Mouse (Mus musculus) MEL (cell line): Measurements from ENCODE around the gene Nol6. TPM values are rescaled to one million over a fixed set of nuclear protein-coding genes. Genes with fewer than 3 reads are reported as not detected.
A peak's percentile ranks its signal among the peaks of the same experiment; 100 is the strongest.

Experiments
- DNase-seq: peaks from one replicate; pipeline ENCODE4 v3.0.0; 2011; ENCODE audit warnings: low read depth, low spot score
- H3K27ac ChIP-seq: 2 replicates; pipeline ENCODE4 v1.5.1; 2012; ENCODE audit warnings: low read depth, mild to moderate bottlenecking, control low read depth, low read length, moderate library complexity; ENCODE audit not compliant: control insufficient read depth
- H3K27me3 ChIP-seq, 2 experiments: fragments of 150-350 bp in 1 of 2; sonication (generic) in 1 of 2; 2 replicates each; pipeline ENCODE4 v1.6.1; 2012; ENCODE audit warnings: low read length in 2 of 2, mild to moderate bottlenecking in 2 of 2, improper control_type of control experiment in 1 of 2, moderate library complexity in 1 of 2; ENCODE audit not compliant: insufficient read depth in 2 of 2, control insufficient read depth in 1 of 2
- H3K36me3 ChIP-seq, 2 experiments: 2 replicates each; pipeline ENCODE4 v1.6.1; 2012 to 2014; ENCODE audit warnings: low read length in 2 of 2, improper control_type of control experiment in 1 of 2, inconsistent platforms in 1 of 2, mild to moderate bottlenecking in 1 of 2; ENCODE audit not compliant: insufficient read depth in 2 of 2, control insufficient read depth in 1 of 2
- H3K4me1 ChIP-seq, 2 experiments: fragments of 150-350 bp in 1 of 2; sonication (generic) in 1 of 2; 2 replicates each; pipeline ENCODE4 v1.6.1; 2012; ENCODE audit warnings: low read length in 2 of 2, improper control_type of control experiment in 1 of 2, mild to moderate bottlenecking in 1 of 2; ENCODE audit not compliant: insufficient read depth in 2 of 2, control insufficient read depth in 1 of 2
- H3K4me3 ChIP-seq, 2 experiments: fragments of 150-350 bp in 1 of 2; sonication (generic) in 1 of 2; 2 replicates each; pipeline ENCODE4 v1.5.1; 2012; ENCODE audit warnings: low read depth in 2 of 2, low read length in 2 of 2, mild to moderate bottlenecking in 2 of 2, moderate library complexity in 2 of 2, control low read depth in 1 of 2, improper control_type of control experiment in 1 of 2; ENCODE audit not compliant: control insufficient read depth in 1 of 2, insufficient read depth in 1 of 2
- H3K79me2 ChIP-seq: 2 replicates; pipeline ENCODE4 v1.6.1; 2012; ENCODE audit warnings: mild to moderate bottlenecking, low read length, moderate library complexity; ENCODE audit not compliant: control insufficient read depth, poor library complexity, insufficient read depth
- H3K9ac ChIP-seq: 2 replicates; pipeline ENCODE4 v1.6.1; 2012; ENCODE audit warnings: low read depth, mild to moderate bottlenecking, control low read depth, low read length, moderate library complexity; ENCODE audit not compliant: control insufficient read depth, poor library complexity, severe bottlenecking
- H3K9me3 ChIP-seq: fragments of 150-350 bp; sonication (generic); replicated peaks from 2 replicates; pipeline ENCODE4 v1.6.1; 2012; ENCODE audit warnings: mild to moderate bottlenecking, low read length, improper control_type of control experiment, moderate library complexity; ENCODE audit not compliant: insufficient read depth
- CHD2 ChIP-seq: IDR thresholded peaks from 2 replicates; pipeline ENCODE4 v1.6.1; 2011; ENCODE audit warnings: low read length, improper control_type of control experiment
- ETS1 ChIP-seq: IDR thresholded peaks from 2 replicates; pipeline ENCODE4 v1.6.1; 2012; ENCODE audit warnings: low read depth, mild to moderate bottlenecking, inconsistent platforms, low read length, improper control_type of control experiment, moderate library complexity
- JUND ChIP-seq: IDR thresholded peaks from 2 replicates; pipeline ENCODE4 v1.6.1; 2011; ENCODE audit warnings: low read depth, mild to moderate bottlenecking, improper control_type of control experiment, low read length
- KAT2A ChIP-seq: conservative IDR thresholded peaks from 2 replicates; pipeline ENCODE4 v1.6.1; 2012; ENCODE audit warnings: low read depth, low read length, improper control_type of control experiment, inconsistent platforms
- MAFK ChIP-seq: IDR thresholded peaks from 2 replicates; pipeline ENCODE4 v1.6.1; 2011; ENCODE audit warnings: low read depth, mild to moderate bottlenecking, low read length, improper control_type of control experiment, borderline replicate concordance
- MAX ChIP-seq: IDR thresholded peaks from 2 replicates; pipeline ENCODE4 v1.6.1; 2011; ENCODE audit warnings: low read length, improper control_type of control experiment
- MYB ChIP-seq: IDR thresholded peaks from 2 replicates; pipeline ENCODE4 v1.6.1; 2011; ENCODE audit warnings: mild to moderate bottlenecking, low read depth, low read length, improper control_type of control experiment
- MYC ChIP-seq: IDR thresholded peaks from 2 replicates; pipeline ENCODE4 v1.6.1; 2011; ENCODE audit warnings: low read depth, mild to moderate bottlenecking, low read length, improper control_type of control experiment, moderate library complexity
- NRF1 ChIP-seq: IDR thresholded peaks from 2 replicates; pipeline ENCODE4 v1.6.1; 2014; ENCODE audit warnings: low read depth, mild to moderate bottlenecking, inconsistent platforms, low read length, improper control_type of control experiment, moderate library complexity; ENCODE audit not compliant: poor library complexity, insufficient read depth, severe bottlenecking
- POLR2AphosphoS2 ChIP-seq: IDR thresholded peaks from 2 replicates; pipeline ENCODE4 v1.6.1; 2011; ENCODE audit warnings: low read length, improper control_type of control experiment
- RCOR1 ChIP-seq: IDR thresholded peaks from 2 replicates; pipeline ENCODE4 v1.6.1; 2012; ENCODE audit warnings: low read depth, mild to moderate bottlenecking, inconsistent platforms, low read length, improper control_type of control experiment
- SMC3 ChIP-seq: IDR thresholded peaks from 2 replicates; pipeline ENCODE4 v1.6.1; 2011; ENCODE audit warnings: low read depth, low read length, improper control_type of control experiment
- TAL1 ChIP-seq: IDR thresholded peaks from 2 replicates; pipeline ENCODE4 v1.6.1; 2012; ENCODE audit warnings: mild to moderate bottlenecking, inconsistent platforms, low read length, moderate library complexity, mixed read lengths
- TBP ChIP-seq: IDR thresholded peaks from 2 replicates; pipeline ENCODE4 v1.8.0; 2011; ENCODE audit warnings: low read depth, low read length, improper control_type of control experiment
- UBTF ChIP-seq: IDR thresholded peaks from 2 replicates; pipeline ENCODE4 v1.6.1; 2012; ENCODE audit warnings: low read depth, mild to moderate bottlenecking, inconsistent platforms, low read length, improper control_type of control experiment, moderate library complexity, borderline replicate concordance; ENCODE audit not compliant: insufficient read depth
- USF1 ChIP-seq: IDR thresholded peaks from 2 replicates; pipeline ENCODE4 v1.6.1; 2014; ENCODE audit warnings: low read depth, mild to moderate bottlenecking, inconsistent platforms, low read length, improper control_type of control experiment, moderate library complexity
- USF2 ChIP-seq, 2 experiments: IDR thresholded peaks; 2 replicates each; pipeline ENCODE4 v1.6.1; 2011 to 2012; ENCODE audit warnings: improper control_type of control experiment in 2 of 2, low read length in 2 of 2, borderline replicate concordance in 1 of 2, inconsistent platforms in 1 of 2, low read depth in 1 of 2, mild to moderate bottlenecking in 1 of 2; ENCODE audit not compliant: insufficient read depth in 1 of 2
- ZC3H11A ChIP-seq: IDR thresholded peaks from 2 replicates; pipeline ENCODE4 v1.6.1; 2012; ENCODE audit warnings: low read depth, mild to moderate bottlenecking, inconsistent platforms, low read length, improper control_type of control experiment
- ZMIZ1 ChIP-seq: IDR thresholded peaks from 2 replicates; pipeline ENCODE4 v1.6.1; 2012; ENCODE audit warnings: low read depth, mild to moderate bottlenecking, inconsistent platforms, low read length, improper control_type of control experiment, moderate library complexity
- ZNF384 ChIP-seq: IDR thresholded peaks from 2 replicates; pipeline ENCODE4 v1.6.1; 2012; ENCODE audit warnings: low read depth, mild to moderate bottlenecking, inconsistent platforms, low read length, improper control_type of control experiment
- polyA plus RNA-seq, 2 experiments: library from polyadenylated mRNA; stranded (reverse) in 1 of 2; unstranded in 1 of 2; fragments of >175 nt in 1 of 2; fragments of >200 nt in 1 of 2; gene quantifications; 2 replicates each; pipeline versions ENCODE4 v1.2.1 to v1.2.4; 2012; ENCODE audit warnings: low replicate concordance in 2 of 2, low read depth in 1 of 2; ENCODE audit not compliant: insufficient read length in 2 of 2, insufficient read depth in 1 of 2, missing spikeins in 1 of 2
- total RNA-seq: library from RNA; depleted of rRNA; stranded (reverse); fragments of 300-350 nt; gene quantifications from 2 replicates; pipeline ENCODE4 v1.2.3, GENCODE M21; 2012

Gene Nol6
- total and polyA plus RNA-seq, 3 experiments, result 36.6 to 71.2 TPM; not detected in 1

GRCm38 (mm10) chr4:41073008-41073817 is 51.0 kb downstream of the Nol6 start:
- no peaks in the 10 kb centered on the region for H3K27me3 ChIP-seq
- H3K9me3 ChIP-seq, result no peaks in the 10 kb centered on the region
- peaks cover under 1 to 8% of the 10 kb centered on the region in 2 experiments; a peak in 3 of 4 replicates for H3K4me1 ChIP-seq
- H3K36me3 ChIP-seq, result peaks cover 0 to 2% of the 10 kb centered on the region in 2 experiments; a peak in 1 of 4 replicates
- peak overlapping the region; percentile 32 to 50 for H3K4me3 ChIP-seq
- DNase-seq, result peak; percentile 71
- no peaks in the 10 kb centered on the region for H3K79me2 ChIP-seq
- H3K9ac ChIP-seq, result peak overlapping the region; percentile 39
- peak overlapping the region; percentile 17; the same call in 1 of the 2 replicates for H3K27ac ChIP-seq
- TF ChIP-seq TBP (peak; percentile 61), CHD2 (no peak), ZNF384 (peak; percentile 86)

- TF ChIP-seq MAFK (peak; percentile 36; the same call in 1 of the 2 replicates), RCOR1 (peak; percentile 44; the same call in 1 of the 2 replicates), ZNF384 (no peak)
- no peak overlapping the region for H3K4me3 ChIP-seq
- no peak overlapping the region for H3K9ac ChIP-seq
- no peaks in the 10 kb centered on the region for H3K9me3 ChIP-seq
- no peak overlapping the region for H3K27ac ChIP-seq
- peaks cover 0 to 5% of the 10 kb centered on the region in 2 experiments; a peak in 2 of 4 replicates for H3K4me1 ChIP-seq
- H3K27me3 ChIP-seq, result no peaks in the 10 kb centered on the region
- no peak for DNase-seq
- no peaks in the 10 kb centered on the region for H3K36me3 ChIP-seq
- H3K79me2 ChIP-seq, result no peaks in the 10 kb centered on the region
Observed at GRCm38 (mm10) chr4:41071500-41072429, 52.5 kb downstream of the Nol6 start.

GRCm38 (mm10) chr4:41065196-41065595 is 59.1 kb downstream of the Nol6 start:
- Histone ChIP-seq H3K4me3 (no peak overlapping the region), H3K36me3 (no peaks in the 10 kb centered on the region), H3K4me1 (no peaks in the 10 kb centered on the region), H3K79me2 (no peaks in the 10 kb centered on the region)
- TF ChIP-seq ZMIZ1, result no peak
- no peak for TF ChIP-seq ZC3H11A
- TF ChIP-seq JUND, result no peak
- no peak for TF ChIP-seq MYC
- no peak for TF ChIP-seq SMC3
- no peak for TF ChIP-seq KAT2A
- TF ChIP-seq USF2 (IDR thresholded peaks at IDR 0.05; ENCODE audit: borderline replicate concordance in 1 of 2, insufficient read depth in 1 of 2, low read depth in 1 of 2, low read length in 2 of 2), result no peak
- no peak for TF ChIP-seq TAL1
- no peak for TF ChIP-seq MAX
- no peak for TF ChIP-seq NRF1
- no peak for TF ChIP-seq POLR2AphosphoS2
- no peak for TF ChIP-seq USF1
- no peak for TF ChIP-seq UBTF
- no peak for TF ChIP-seq ETS1
- TF ChIP-seq MYB, result no peak
- TF ChIP-seq, all 39 proteins: peak for 0
- Histone ChIP-seq H3K9ac (no peak overlapping the region), H3K27ac (no peak overlapping the region), H3K27me3 (no peaks in the 10 kb centered on the region), H3K9me3 (no peaks in the 10 kb centered on the region)
- DNase-seq, result no peak
